Mouse (Mus musculus) embryonic facial prominence, embryonic 11.5 days (tissue): Measurements from ENCODE around the gene Armh3. TPM values are rescaled to one million over a fixed set of nuclear protein-coding genes. Genes with fewer than 3 reads are reported as not detected.

Experiments
- ATAC-seq: fragments of 200-750 bp; cut with Nextera tagmentation; replicated peaks from 2 replicates; pipeline ENCODE4 v1.8.0; 2017; ENCODE audit warnings: low read depth; ENCODE audit not compliant: insufficient number of reproducible peaks, low FRiP score, low TSS enrichment
- DNase-seq: peaks from one replicate; pipeline ENCODE4 v3.0.0-alpha.2; 2015; ENCODE audit warnings: low spot score
- H3K27ac ChIP-seq: fragments of 300-500 bp; sonication (generic); replicated peaks from 2 replicates; pipeline ENCODE4 v1.5.1; 2014; ENCODE audit warnings: mild to moderate bottlenecking, low read depth, low read length, control low read depth
- H3K27me3 ChIP-seq: fragments of 300-500 bp; sonication (generic); 2 replicates; pipeline ENCODE4 v1.6.1; 2014; ENCODE audit warnings: mild to moderate bottlenecking, low read length, moderate library complexity, mixed read lengths; ENCODE audit not compliant: control insufficient read depth, insufficient read depth
- H3K36me3 ChIP-seq: fragments of 300-500 bp; sonication (generic); replicated peaks from 2 replicates; pipeline ENCODE4 v1.6.1; 2014; ENCODE audit warnings: low read depth, mild to moderate bottlenecking, low read length, moderate library complexity, mixed read lengths; ENCODE audit not compliant: control insufficient read depth, insufficient read depth
- H3K4me1 ChIP-seq: fragments of 300-500 bp; sonication (generic); 2 replicates; pipeline ENCODE4 v1.6.1; 2014; ENCODE audit warnings: low read length, mixed read lengths; ENCODE audit not compliant: control insufficient read depth, insufficient read depth
- H3K4me2 ChIP-seq: fragments of 300-500 bp; sonication (generic); 2 replicates; pipeline ENCODE4 v1.6.1; 2014; ENCODE audit warnings: low read depth, mild to moderate bottlenecking, control low read depth, low read length, moderate library complexity
- H3K4me3 ChIP-seq: fragments of 300-500 bp; sonication (generic); 2 replicates; pipeline ENCODE4 v1.5.1; 2014; ENCODE audit warnings: low read depth, low read length, control low read depth
- H3K9ac ChIP-seq: fragments of 300-500 bp; sonication (generic); replicated peaks from 2 replicates; pipeline ENCODE4 v1.6.1; 2014; ENCODE audit warnings: mild to moderate bottlenecking, control low read depth, low read length
- H3K9me3 ChIP-seq: fragments of 300-500 bp; sonication (generic); replicated peaks from 2 replicates; pipeline ENCODE4 v1.6.1; 2016; ENCODE audit warnings: mild to moderate bottlenecking, low read length, inconsistent platforms, mixed read lengths; ENCODE audit not compliant: control insufficient read depth
- WGBS: fragments of 180-500 bp; shearing (Covaris S2); extraction: QIAGEN DNeasy Blood & Tissue Kit; methylation state at CpG from one replicate; pipeline ENCODE4 v1.1.7; 2014; 5-methylcytosine and 5-hydroxymethylcytosine counted together
- polyA plus RNA-seq: library from polyadenylated mRNA; unstranded; fragments of >200 nt; fragmentation: Nextera tagmentation; extraction: Ambion mirVana; gene quantifications from 2 replicates; pipeline ENCODE4 v1.2.1, GENCODE M21; 2014

Armh3 gene
- polyA plus RNA-seq, 1 experiment from 2014 or later = 13.9 TPM

- no peaks in the 10 kb centered on the region for H3K4me1 ChIP-seq
- 30% methylated on average over 17 of the region's 17 CpGs for WGBS
- no peaks in the 10 kb centered on the region for H3K36me3 ChIP-seq
- no peaks in the 10 kb centered on the region for H3K27me3 ChIP-seq
- DNase-seq = no peak
- 0 out of 2 replicates have a peak overlapping the region, but pooled peaks have one; percentile 16 for H3K27ac ChIP-seq
- H3K9me3 ChIP-seq = no peaks in the 10 kb centered on the region
- H3K4me3 ChIP-seq = peak overlapping the region; percentile 69
- no peak for ATAC-seq
- H3K9ac ChIP-seq = peak overlapping the region; percentile 52
- H3K4me2 ChIP-seq = peak overlapping the region; percentile 41
Observed at GRCm38 (mm10) chr19:45783933-45784576, 214.2 kb downstream of the Armh3 start.

GRCm38 (mm10) chr19:45783181-45783932 is 214.9 kb downstream of the Armh3 start, which contains the start of gene Mgea5:
Mgea5 (minus strand) TSS chr19:45783837.
- H3K27me3 ChIP-seq = no peaks in the 10 kb centered on the region
- peak within 1 kb of the TSS; percentile 93 for H3K27ac ChIP-seq
- WGBS = 0% methylated on average over 44 of the region's 71 CpGs
- DNase-seq = peak; percentile 98
- H3K36me3 ChIP-seq = no peaks in the 10 kb centered on the region
- H3K9ac ChIP-seq = peak within 1 kb of the TSS; percentile 93
- H3K9me3 ChIP-seq = no peaks in the 10 kb centered on the region
- H3K4me1 ChIP-seq = no peaks in the 10 kb centered on the region
- peak within 1 kb of the TSS; percentile 69 for H3K4me3 ChIP-seq
- ATAC-seq = peak; percentile 98
- H3K4me2 ChIP-seq = peak within 1 kb of the TSS; percentile 56

GRCm38 (mm10) chr19:45782315-45783001 is 215.8 kb downstream of the Armh3 start:
- peak; percentile 74 for DNase-seq
- under 1% methylated on average over 32 of the region's 36 CpGs for WGBS
- Histone ChIP-seq H3K27me3 (no peaks in the 10 kb centered on the region), H3K4me1 (no peaks in the 10 kb centered on the region), H3K36me3 (0 out of 2 replicates have a peak, but pooled peaks cover 2% of the 10 kb centered on the region), H3K9me3 (no peaks in the 10 kb centered on the region), H3K9ac (peak overlapping the region; percentile 93), H3K27ac (peak overlapping the region; percentile 93), H3K4me2 (peak overlapping the region; percentile 56), H3K4me3 (peak overlapping the region; percentile 69)
- peak; percentile 56 for ATAC-seq

GRCm38 (mm10) chr19:45781676-45782075 is 216.6 kb downstream of the Armh3 start:
- Histone ChIP-seq H3K4me2 (peak overlapping the region; percentile 56), H3K9me3 (no peaks in the 10 kb centered on the region), H3K27me3 (no peaks in the 10 kb centered on the region), H3K4me3 (peak overlapping the region; percentile 69), H3K36me3 (0 out of 2 replicates have a peak, but pooled peaks cover 2% of the 10 kb centered on the region), H3K27ac (no peak overlapping the region), H3K4me1 (no peaks in the 10 kb centered on the region), H3K9ac (no peak overlapping the region)
- 71% methylated on average over 8 of the region's 8 CpGs for WGBS
- DNase-seq (peak; percentile 9), ATAC-seq (no peak)

GRCm38 (mm10) chr19:45780350-45780915 is 217.9 kb downstream of the Armh3 start:
- DNase-seq = no peak
- WGBS = 93% methylated on average over 13 of the region's 13 CpGs
- H3K27me3 ChIP-seq = no peaks in the 10 kb centered on the region
- H3K27ac ChIP-seq = no peak overlapping the region
- no peak overlapping the region for H3K4me2 ChIP-seq
- no peak for ATAC-seq
- peaks cover 2% of the 10 kb centered on the region; the same call in 1 of the 2 replicates for H3K36me3 ChIP-seq
- H3K9me3 ChIP-seq = no peaks in the 10 kb centered on the region
- no peaks in the 10 kb centered on the region for H3K4me1 ChIP-seq
- H3K9ac ChIP-seq = no peak overlapping the region
- H3K4me3 ChIP-seq = no peak overlapping the region

GRCm38 (mm10) chr19:45775486-45775885 is 222.8 kb downstream of the Armh3 start:
- H3K4me3 ChIP-seq = no peak overlapping the region
- no peaks in the 10 kb centered on the region for H3K4me1 ChIP-seq
- H3K9me3 ChIP-seq = no peaks in the 10 kb centered on the region
- H3K27me3 ChIP-seq = no peaks in the 10 kb centered on the region
- no peak for DNase-seq
- WGBS = 84% methylated on average over 2 of the region's 2 CpGs
- no peak for ATAC-seq
- peaks cover 11% of the 10 kb centered on the region for H3K36me3 ChIP-seq
- no peak overlapping the region for H3K9ac ChIP-seq
- H3K4me2 ChIP-seq = no peak overlapping the region
- H3K27ac ChIP-seq = no peak overlapping the region

- Histone ChIP-seq H3K27ac (no peak overlapping the region), H3K27me3 (no peaks in the 10 kb centered on the region), H3K4me3 (no peak overlapping the region), H3K4me2 (no peak overlapping the region), H3K9ac (no peak overlapping the region), H3K9me3 (no peaks in the 10 kb centered on the region), H3K4me1 (no peaks in the 10 kb centered on the region), H3K36me3 (peaks cover 18% of the 10 kb centered on the region)
- WGBS = 91% methylated on average over 5 of the region's 5 CpGs
- no peak for DNase-seq
- ATAC-seq = no peak
Observed at GRCm38 (mm10) chr19:45771501-45771900, 226.8 kb downstream of the Armh3 start.
